Mouse (Mus musculus): Measurements from ENCODE around the gene Ctc1. TPM values are rescaled to one million over a fixed set of nuclear protein-coding genes. Genes with fewer than 3 reads are reported as not detected.

Gene Ctc1
- total RNA-seq (2021) (10 to 100 TPM; 10.7 to 15.7 TPM), polyA plus RNA-seq (2012; rRNA removed) (21.5 and 26.8 TPM in 2 replicates)
- long read RNA-seq, full-length matches to known transcripts, result 9 of 10 reads
- long read RNA-seq, partial matches to known transcripts, result 1 of 10 reads
- long read RNA-seq, other reads (novel, unspliced or antisense), result 0 of 10 reads

DNA sequence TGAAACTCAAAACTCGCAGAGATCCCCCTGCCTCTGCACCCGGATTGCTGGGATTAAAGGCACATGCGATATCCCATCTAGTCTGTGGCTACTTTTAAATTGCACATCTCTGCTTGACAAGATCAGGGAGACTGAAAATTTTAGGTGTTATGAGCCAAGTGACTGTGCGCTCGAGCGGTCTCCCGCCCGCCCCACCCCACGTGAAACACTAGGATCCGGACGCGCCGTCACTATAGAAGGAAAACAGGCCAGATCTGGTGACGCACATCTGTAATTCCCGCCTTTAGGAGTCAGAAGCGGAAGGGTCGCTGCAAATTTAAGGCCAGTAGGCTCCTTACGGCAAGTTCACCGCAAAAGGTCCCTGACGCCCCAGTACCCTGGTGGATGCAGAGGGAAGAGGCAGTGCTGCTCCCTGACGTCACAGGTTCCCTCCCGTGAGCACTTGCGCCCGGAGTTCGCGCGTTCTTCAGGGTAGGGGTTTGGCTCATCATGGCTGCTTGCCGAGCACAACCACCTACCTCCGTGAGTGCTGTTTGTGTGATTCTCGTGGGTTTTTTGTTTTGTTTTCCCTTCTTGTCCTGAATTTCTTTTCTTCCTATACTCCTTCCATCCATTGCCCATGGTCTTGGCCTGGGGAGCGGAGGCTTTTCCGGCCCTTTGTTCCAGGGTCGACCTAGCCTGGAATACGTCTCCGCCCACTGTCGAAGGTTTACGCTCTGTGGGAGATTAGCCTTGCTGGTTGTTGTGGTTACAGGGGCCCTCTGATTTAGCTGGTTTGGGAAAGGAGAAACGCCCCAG, at the start of gene Ctc1:
Gene Ctc1, plus strand, starts transcription at position 268 of the 798 bp plus-strand sequence.
- 1% methylated on average over 38 of the region's 38 CpGs for WGBS

GRCm38 (mm10) chr11:68966554-68966953, 49.2 kb upstream of the Ctc1 start:
- Histone ChIP-seq H3K4me3 (no peak overlapping the region), H3K79me2 (replicated peaks; ENCODE audit: control insufficient read depth, insufficient read depth, low read length) (no peaks in the 10 kb centered on the region), H3K36me3 (ENCODE audit: control insufficient read depth, insufficient read depth, low read length) (no peaks in the 10 kb centered on the region), H3K27me3 (ENCODE audit: control insufficient read depth, insufficient read depth, low read length) (no peaks in the 10 kb centered on the region), H3K4me1 (ENCODE audit: control insufficient read depth, insufficient read depth, low read length) (peaks cover 5% of the 10 kb centered on the region), H3K27ac (peak overlapping the region; percentile 41), H3K9ac (ENCODE audit: low read depth, low read length) (no peak overlapping the region)
- TF ChIP-seq CTCF (IDR thresholded peaks at IDR 0.05) (no peak), POLR2A (IDR thresholded peaks at IDR 0.05; ENCODE audit: insufficient read depth, low read depth, low read length) (no peak), EP300 (IDR thresholded peaks at IDR 0.05; ENCODE audit: insufficient read depth, low read depth, low read length) (no peak)
- no peak for DNase-seq
- 38% methylated on average over 1 of the region's 1 CpGs for WGBS
- intact Hi-C loops (cut with DNase I), result loop anchor here (1.0 to 5.0 kb wide), 4 partner anchors 16 to 156 kb away; partner anchors contain the start of genes 9130213A22Rik and Hes7

More for the DNA sequence above, at the start of gene Ctc1:
- peaks cover 2% of the 10 kb centered on the region; the same call in 1 of the 2 replicates for H3K36me3 ChIP-seq (ENCODE audit: control insufficient read depth, insufficient read depth, low read length)
- H3K27me3 ChIP-seq (ENCODE audit: control insufficient read depth, insufficient read depth, low read length), result no peaks in the 10 kb centered on the region
- TF ChIP-seq CTCF (IDR thresholded peaks at IDR 0.05), result peak; percentile 81
- TF ChIP-seq POLR2A (IDR thresholded peaks at IDR 0.05; ENCODE audit: insufficient read depth, low read depth, low read length), result peak; percentile 97
- no peak; the same call in 1 of the 2 replicates for TF ChIP-seq EP300 (IDR thresholded peaks at IDR 0.05; ENCODE audit: insufficient read depth, low read depth, low read length)
- peak within 1 kb of the TSS; percentile 81 for H3K9ac ChIP-seq (ENCODE audit: low read depth, low read length)
- H3K4me1 ChIP-seq (ENCODE audit: control insufficient read depth, insufficient read depth, low read length), result peaks cover 5% of the 10 kb centered on the region; the same call in 1 of the 2 replicates
- peak; percentile 92 for DNase-seq
- H3K27ac ChIP-seq, result peak within 1 kb of the TSS; percentile 96
- H3K79me2 ChIP-seq (replicated peaks; ENCODE audit: control insufficient read depth, insufficient read depth, low read length), result peaks cover 5% of the 10 kb centered on the region
- intact Hi-C loops (cut with DNase I), result no loop called here
- H3K4me3 ChIP-seq, result peak within 1 kb of the TSS; percentile 64

DNA sequence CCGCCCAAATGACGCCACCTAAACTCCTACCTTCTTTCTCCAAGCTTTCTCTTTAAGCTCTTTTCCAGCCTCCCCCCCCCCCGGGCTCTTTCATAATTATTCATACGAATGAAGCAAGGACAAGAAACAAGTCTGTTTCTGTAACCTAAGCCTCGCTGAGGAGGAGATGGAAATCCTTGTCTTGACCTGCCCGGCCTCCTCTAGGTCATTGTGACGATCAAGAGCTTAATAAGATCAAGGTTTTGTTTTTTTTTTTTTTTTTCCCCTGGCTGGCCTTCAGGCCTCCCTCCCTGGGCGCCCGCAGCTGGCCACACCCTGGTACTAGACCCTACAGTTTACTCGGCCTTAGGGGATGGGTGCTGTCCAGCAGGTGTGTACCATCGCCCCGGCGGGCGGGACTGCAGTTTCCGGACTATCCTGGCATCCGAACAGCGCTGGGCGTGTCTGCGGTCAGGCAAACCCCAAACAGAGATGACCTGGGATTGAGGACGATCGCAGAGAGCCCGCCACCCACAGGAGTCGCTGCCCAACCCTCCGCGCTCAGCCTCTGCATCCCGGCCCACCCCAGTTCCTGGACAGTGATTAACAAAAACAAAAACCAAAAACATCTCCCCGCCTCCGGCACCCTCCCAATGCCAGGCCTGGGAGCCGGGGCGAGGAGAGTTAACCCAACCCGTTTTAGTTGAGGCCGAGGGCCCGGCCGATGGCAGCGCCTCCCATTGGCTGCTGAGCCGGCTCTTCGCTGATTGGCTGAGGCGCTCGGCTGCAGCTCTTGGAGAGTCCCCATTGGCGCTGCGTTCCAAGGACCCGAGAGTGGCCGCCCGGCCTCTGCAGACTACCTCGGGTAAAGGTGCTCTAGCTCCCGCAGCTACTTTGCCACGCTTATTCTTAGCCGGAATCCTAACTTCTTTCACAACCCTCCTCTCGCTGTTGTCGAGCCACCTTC, 48.1 kb upstream of the Ctc1 start, which contains the start of gene Slc25a35:
Gene Slc25a35, plus strand, starts transcription at position 795 of the 946 bp plus-strand sequence.
- Histone ChIP-seq H3K9ac (ENCODE audit: low read depth, low read length) (peak within 1 kb of the TSS; percentile 64), H3K27ac (peak within 1 kb of the TSS; percentile 80), H3K4me3 (peak within 1 kb of the TSS; percentile 59), H3K79me2 (replicated peaks; ENCODE audit: control insufficient read depth, insufficient read depth, low read length) (no peaks in the 10 kb centered on the region), H3K27me3 (ENCODE audit: control insufficient read depth, insufficient read depth, low read length) (no peaks in the 10 kb centered on the region), H3K4me1 (ENCODE audit: control insufficient read depth, insufficient read depth, low read length) (peaks cover 4% of the 10 kb centered on the region), H3K36me3 (ENCODE audit: control insufficient read depth, insufficient read depth, low read length) (no peaks in the 10 kb centered on the region)
- DNase-seq, result peak; percentile 91 to 95
- TF ChIP-seq POLR2A (IDR thresholded peaks at IDR 0.05; ENCODE audit: insufficient read depth, low read depth, low read length) (peak; percentile 60; the same call in 1 of the 2 replicates), EP300 (IDR thresholded peaks at IDR 0.05; ENCODE audit: insufficient read depth, low read depth, low read length) (no peak), CTCF (IDR thresholded peaks at IDR 0.05) (peak; percentile 50)
- intact Hi-C loops (cut with DNase I), result loop anchor here (2.0 to 5.0 kb wide), 3 partner anchors 15 to 155 kb away; partner anchors contain the start of genes 9130213A22Rik and Hes7
- under 1% methylated on average over 50 of the region's 50 CpGs for WGBS

DNA sequence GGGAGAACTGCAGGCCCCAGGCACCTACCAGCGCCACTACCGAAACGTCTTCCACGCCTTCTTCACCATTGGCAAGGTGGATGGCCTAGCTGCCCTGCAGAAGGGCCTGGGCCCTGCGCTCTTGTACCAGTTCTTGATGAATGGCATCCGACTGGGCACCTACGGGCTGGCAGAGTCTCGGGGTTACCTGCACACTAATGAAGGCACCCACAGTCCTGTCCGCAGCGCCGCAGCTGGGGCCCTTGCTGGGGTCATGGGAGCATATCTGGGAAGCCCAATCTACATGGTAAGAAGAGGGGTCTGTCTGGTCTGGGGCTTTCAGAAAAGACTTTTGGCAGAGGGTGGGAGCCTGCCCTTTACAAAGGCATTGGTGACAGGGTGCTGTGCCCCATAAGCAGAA, 47.0 kb upstream of the Ctc1 start:
- 87% methylated on average over 11 of the region's 11 CpGs for WGBS
- no peak for DNase-seq
- Histone ChIP-seq H3K79me2 (replicated peaks; ENCODE audit: control insufficient read depth, insufficient read depth, low read length) (no peaks in the 10 kb centered on the region), H3K36me3 (ENCODE audit: control insufficient read depth, insufficient read depth, low read length) (no peaks in the 10 kb centered on the region), H3K27me3 (ENCODE audit: control insufficient read depth, insufficient read depth, low read length) (no peaks in the 10 kb centered on the region), H3K9ac (ENCODE audit: low read depth, low read length) (no peak overlapping the region), H3K27ac (no peak overlapping the region), H3K4me3 (no peak overlapping the region), H3K4me1 (ENCODE audit: control insufficient read depth, insufficient read depth, low read length) (peaks cover 6% of the 10 kb centered on the region)
- intact Hi-C loops (cut with DNase I), result loop anchor here (5.0 kb wide), 2 partner anchors 69 to 154 kb away; partner anchors contain the start of genes 9130213A22Rik and Hes7
- no peak for TF ChIP-seq EP300 (IDR thresholded peaks at IDR 0.05; ENCODE audit: insufficient read depth, low read depth, low read length)
- no peak for TF ChIP-seq POLR2A (IDR thresholded peaks at IDR 0.05; ENCODE audit: insufficient read depth, low read depth, low read length)
- TF ChIP-seq CTCF (IDR thresholded peaks at IDR 0.05), result no peak

GRCm38 (mm10) chr11:68970232-68970631, 45.5 kb upstream of the Ctc1 start:
- peaks cover 8% of the 10 kb centered on the region for H3K4me1 ChIP-seq (ENCODE audit: control insufficient read depth, insufficient read depth, low read length)
- H3K4me3 ChIP-seq, result no peak overlapping the region
- intact Hi-C loops (cut with DNase I), result no loop called here
- H3K27ac ChIP-seq, result no peak overlapping the region
- WGBS, result 42% methylated on average over 4 of the region's 4 CpGs
- no peaks in the 10 kb centered on the region for H3K27me3 ChIP-seq (ENCODE audit: control insufficient read depth, insufficient read depth, low read length)
- no peak for TF ChIP-seq CTCF (IDR thresholded peaks at IDR 0.05)
- no peak for TF ChIP-seq EP300 (IDR thresholded peaks at IDR 0.05; ENCODE audit: insufficient read depth, low read depth, low read length)
- no peak for TF ChIP-seq POLR2A (IDR thresholded peaks at IDR 0.05; ENCODE audit: insufficient read depth, low read depth, low read length)
- no peaks in the 10 kb centered on the region for H3K36me3 ChIP-seq (ENCODE audit: control insufficient read depth, insufficient read depth, low read length)
- peak in 1 of 2 experiments; percentile 52 for DNase-seq
- H3K79me2 ChIP-seq (replicated peaks; ENCODE audit: control insufficient read depth, insufficient read depth, low read length), result no peaks in the 10 kb centered on the region
- no peak overlapping the region for H3K9ac ChIP-seq (ENCODE audit: low read depth, low read length)
